Mouse (Mus musculus): ENCODE data around the gene Ebf1. TPM values are rescaled to one million over a fixed set of nuclear protein-coding genes. Genes with fewer than 3 reads are reported as not detected.

The Ebf1 gene
- polyA plus RNA-seq, 1 experiment = 26.6 TPM

DNA sequence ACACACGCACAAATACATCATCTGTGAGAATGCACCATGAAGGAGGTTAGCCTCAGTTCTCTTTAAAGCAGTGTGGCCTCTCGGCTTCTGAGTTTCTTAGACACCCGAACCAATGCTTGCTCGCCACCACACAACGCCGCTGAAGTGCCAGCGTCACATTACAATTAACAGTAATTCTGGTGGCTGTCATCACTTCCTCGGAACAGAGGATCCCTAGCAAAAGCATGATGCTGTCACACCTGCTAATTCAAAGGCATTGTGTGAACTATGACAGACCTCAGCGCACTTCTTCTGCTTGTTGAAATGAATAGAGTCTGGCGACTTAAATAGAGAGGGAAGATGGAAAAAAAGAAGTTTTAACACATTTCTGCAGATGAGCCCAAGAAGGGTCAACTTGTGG is 235.8 kb downstream of the Ebf1 start:
- Histone ChIP-seq H3K4me1 (ENCODE audit: control insufficient read depth, insufficient read depth, insufficient read length) (no peaks in the 10 kb centered on the region), H3K36me3 (ENCODE audit: control insufficient read depth, insufficient read depth, low read length) (no peaks in the 10 kb centered on the region), H3K27me3 (ENCODE audit: control insufficient read depth, insufficient read depth, low read length) (no peaks in the 10 kb centered on the region), H3K4me3 (ENCODE audit: extremely low read depth, insufficient read depth, insufficient read length) (no peak overlapping the region), H3K27ac (ENCODE audit: insufficient read depth, low read length) (no peak overlapping the region)
- DNase-seq (ENCODE audit: low read depth in 1 of 2, low spot score in 2 of 2) = no peak
- TF ChIP-seq CTCF (IDR thresholded peaks at IDR 0.05; ENCODE audit: extremely low read depth, insufficient read depth, insufficient read length, insufficient replicate concordance) (no peak), POLR2A (IDR thresholded peaks at IDR 0.05; ENCODE audit: low read depth, low read length) (no peak)
- 94% methylated on average over 10 of the region's 10 CpGs for WGBS

DNA sequence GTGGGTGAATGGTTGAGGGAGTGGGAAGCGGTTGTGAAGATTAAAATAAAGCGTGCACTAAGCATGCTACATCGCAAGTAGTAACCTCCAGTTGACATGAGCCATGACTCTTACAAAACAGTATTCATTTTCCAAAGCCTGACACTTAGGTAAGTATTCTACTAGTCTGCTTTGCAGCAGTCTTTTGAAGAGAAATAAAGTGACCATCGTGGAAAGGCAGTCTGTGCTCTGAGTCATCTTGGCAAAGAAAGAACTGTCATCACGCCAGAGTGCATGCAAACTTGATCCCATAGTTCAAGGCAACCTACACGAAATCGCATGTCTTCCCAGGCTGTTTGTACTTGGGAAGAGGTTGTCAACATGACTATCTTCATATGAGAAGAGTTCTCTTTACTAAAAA is 237.4 kb downstream of the Ebf1 start:
- H3K4me3 ChIP-seq (ENCODE audit: extremely low read depth, insufficient read depth, insufficient read length) = no peak overlapping the region
- H3K27ac ChIP-seq (ENCODE audit: insufficient read depth, low read length) = no peak overlapping the region

DNA sequence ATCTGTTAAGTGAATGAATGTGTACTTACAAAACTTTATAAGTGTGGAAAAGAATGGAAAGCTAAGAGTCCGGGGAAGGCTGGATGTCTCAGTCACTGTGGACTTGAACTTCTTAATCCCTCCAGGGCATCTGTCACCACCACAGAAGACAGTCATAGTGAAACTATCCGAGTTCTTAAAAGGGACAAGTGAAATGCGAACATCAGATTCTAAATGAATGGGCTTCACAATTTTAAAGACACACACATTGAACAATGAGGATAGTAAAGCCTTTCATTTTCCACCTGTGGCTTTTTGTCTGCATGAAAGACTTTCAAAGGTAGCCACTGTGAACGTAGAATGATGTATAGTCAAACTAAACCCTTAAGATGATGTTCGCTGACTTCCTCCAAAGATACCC is 244.0 kb downstream of the Ebf1 start:
- H3K27me3 ChIP-seq (ENCODE audit: control insufficient read depth, insufficient read depth, low read length) = no peaks in the 10 kb centered on the region
- DNase-seq (ENCODE audit: low read depth in 1 of 2, low spot score in 2 of 2) = no peak
- WGBS = 86% methylated on average over 5 of the region's 5 CpGs
- no peak overlapping the region for H3K4me3 ChIP-seq (ENCODE audit: extremely low read depth, insufficient read depth, insufficient read length)
- TF ChIP-seq POLR2A (IDR thresholded peaks at IDR 0.05; ENCODE audit: low read depth, low read length) (no peak), CTCF (IDR thresholded peaks at IDR 0.05; ENCODE audit: extremely low read depth, insufficient read depth, insufficient read length, insufficient replicate concordance) (no peak)
- no peak overlapping the region for H3K27ac ChIP-seq (ENCODE audit: insufficient read depth, low read length)
- H3K4me1 ChIP-seq (ENCODE audit: control insufficient read depth, insufficient read depth, insufficient read length) = no peaks in the 10 kb centered on the region
- H3K36me3 ChIP-seq (ENCODE audit: control insufficient read depth, insufficient read depth, low read length) = no peaks in the 10 kb centered on the region

More for the DNA sequence above, 237.4 kb downstream of the Ebf1 start:
- H3K36me3 ChIP-seq (ENCODE audit: control insufficient read depth, insufficient read depth, low read length) = no peaks in the 10 kb centered on the region
- DNase-seq (ENCODE audit: low read depth in 1 of 2, low spot score in 2 of 2) = no peak
- H3K27me3 ChIP-seq (ENCODE audit: control insufficient read depth, insufficient read depth, low read length) = no peaks in the 10 kb centered on the region
- no peaks in the 10 kb centered on the region for H3K4me1 ChIP-seq (ENCODE audit: control insufficient read depth, insufficient read depth, insufficient read length)
- 84% methylated on average over 7 of the region's 7 CpGs for WGBS
- TF ChIP-seq POLR2A (IDR thresholded peaks at IDR 0.05; ENCODE audit: low read depth, low read length) (no peak), CTCF (IDR thresholded peaks at IDR 0.05; ENCODE audit: extremely low read depth, insufficient read depth, insufficient read length, insufficient replicate concordance) (no peak)

GRCm38 (mm10) chr11:44863910-44864309 is 246.8 kb downstream of the Ebf1 start:
- Histone ChIP-seq H3K27ac (ENCODE audit: insufficient read depth, low read length) (no peak overlapping the region), H3K27me3 (ENCODE audit: control insufficient read depth, insufficient read depth, low read length) (no peaks in the 10 kb centered on the region), H3K4me3 (ENCODE audit: extremely low read depth, insufficient read depth, insufficient read length) (no peak overlapping the region), H3K36me3 (ENCODE audit: control insufficient read depth, insufficient read depth, low read length) (no peaks in the 10 kb centered on the region), H3K4me1 (ENCODE audit: control insufficient read depth, insufficient read depth, insufficient read length) (no peaks in the 10 kb centered on the region)
- TF ChIP-seq CTCF (IDR thresholded peaks at IDR 0.05; ENCODE audit: extremely low read depth, insufficient read depth, insufficient read length, insufficient replicate concordance) (no peak), POLR2A (IDR thresholded peaks at IDR 0.05; ENCODE audit: low read depth, low read length) (no peak)
- 88% methylated on average over 8 of the region's 8 CpGs for WGBS
- DNase-seq (ENCODE audit: low read depth in 1 of 2, low spot score in 2 of 2) = no peak

GRCm38 (mm10) chr11:44866476-44867149 is 249.5 kb downstream of the Ebf1 start:
- Histone ChIP-seq H3K4me3 (ENCODE audit: extremely low read depth, insufficient read depth, insufficient read length) (no peak overlapping the region), H3K4me1 (ENCODE audit: control insufficient read depth, insufficient read depth, insufficient read length) (peaks cover 2% of the 10 kb centered on the region; the same call in 1 of the 2 replicates), H3K36me3 (ENCODE audit: control insufficient read depth, insufficient read depth, low read length) (peaks cover 1% of the 10 kb centered on the region; the same call in 1 of the 2 replicates), H3K27me3 (ENCODE audit: control insufficient read depth, insufficient read depth, low read length) (no peaks in the 10 kb centered on the region), H3K27ac (ENCODE audit: insufficient read depth, low read length) (no peak overlapping the region)
- 89% methylated on average over 14 of the region's 14 CpGs for WGBS
- no peak for TF ChIP-seq POLR2A (IDR thresholded peaks at IDR 0.05; ENCODE audit: low read depth, low read length)
- TF ChIP-seq CTCF (IDR thresholded peaks at IDR 0.05; ENCODE audit: extremely low read depth, insufficient read depth, insufficient read length, insufficient replicate concordance) = no peak
- DNase-seq (ENCODE audit: low read depth in 1 of 2, low spot score in 2 of 2) = no peak

DNA sequence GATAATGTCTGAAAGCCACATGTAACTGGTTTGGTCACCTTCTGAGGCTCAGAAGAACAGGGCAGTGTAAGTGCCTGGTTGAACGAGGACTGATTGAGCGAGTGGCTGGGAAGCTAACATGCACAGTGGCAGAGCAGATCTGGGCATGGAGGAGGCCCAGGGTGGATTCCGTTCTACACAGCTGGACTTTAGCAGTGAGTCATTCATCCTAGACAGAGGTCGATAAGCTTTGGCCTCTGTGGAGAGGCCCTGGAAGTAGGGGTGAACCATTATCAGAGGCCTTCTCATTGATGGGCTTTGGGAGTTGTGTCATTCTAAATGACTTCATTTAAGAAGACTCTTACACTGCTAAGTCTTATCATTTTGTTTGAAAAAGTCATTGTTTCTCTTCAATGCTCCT is 250.3 kb downstream of the Ebf1 start:
- Histone ChIP-seq H3K4me3 (ENCODE audit: extremely low read depth, insufficient read depth, insufficient read length) (no peak overlapping the region), H3K27me3 (ENCODE audit: control insufficient read depth, insufficient read depth, low read length) (no peaks in the 10 kb centered on the region), H3K27ac (ENCODE audit: insufficient read depth, low read length) (no peak overlapping the region), H3K4me1 (ENCODE audit: control insufficient read depth, insufficient read depth, insufficient read length) (peaks cover 2% of the 10 kb centered on the region; the same call in 1 of the 2 replicates), H3K36me3 (ENCODE audit: control insufficient read depth, insufficient read depth, low read length) (peaks cover 3% of the 10 kb centered on the region; the same call in 1 of the 2 replicates)
- no peak for DNase-seq (ENCODE audit: low read depth in 1 of 2, low spot score in 2 of 2)
- WGBS = 95% methylated on average over 4 of the region's 4 CpGs
- TF ChIP-seq CTCF (IDR thresholded peaks at IDR 0.05; ENCODE audit: extremely low read depth, insufficient read depth, insufficient read length, insufficient replicate concordance) (no peak), POLR2A (IDR thresholded peaks at IDR 0.05; ENCODE audit: low read depth, low read length) (no peak)

DNA sequence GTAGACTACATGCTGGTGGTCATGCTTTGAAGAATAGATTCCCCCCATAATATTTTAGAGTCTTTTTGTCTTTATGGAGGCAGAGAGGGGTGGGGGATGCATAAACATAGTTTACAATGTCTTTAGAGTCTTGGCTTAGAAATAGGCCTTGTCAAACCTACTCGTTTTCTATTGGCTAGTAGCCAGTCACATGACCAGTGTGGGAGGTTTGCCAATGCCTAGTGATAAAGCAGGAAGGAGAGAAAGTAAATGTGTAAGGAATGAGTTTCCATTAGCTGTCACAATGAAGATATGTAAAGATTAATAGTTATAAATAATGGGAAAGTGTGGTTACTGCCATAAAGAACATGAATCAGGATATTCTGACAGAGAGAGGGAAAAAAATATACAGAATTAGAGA is 256.8 kb downstream of the Ebf1 start:
- no peak for TF ChIP-seq POLR2A (IDR thresholded peaks at IDR 0.05; ENCODE audit: low read depth, low read length)
- TF ChIP-seq CTCF (IDR thresholded peaks at IDR 0.05; ENCODE audit: extremely low read depth, insufficient read depth, insufficient read length, insufficient replicate concordance) = no peak
- WGBS = 72% methylated on average over 1 of the region's 1 CpGs

More for the DNA sequence above, 256.8 kb downstream of the Ebf1 start:
- DNase-seq (ENCODE audit: low read depth in 1 of 2, low spot score in 2 of 2) = no peak
- H3K36me3 ChIP-seq (ENCODE audit: control insufficient read depth, insufficient read depth, low read length) = peaks cover 3% of the 10 kb centered on the region; the same call in 1 of the 2 replicates
- no peaks in the 10 kb centered on the region for H3K27me3 ChIP-seq (ENCODE audit: control insufficient read depth, insufficient read depth, low read length)
- no peak overlapping the region for H3K27ac ChIP-seq (ENCODE audit: insufficient read depth, low read length)
- no peak overlapping the region for H3K4me3 ChIP-seq (ENCODE audit: extremely low read depth, insufficient read depth, insufficient read length)
- peaks cover 2% of the 10 kb centered on the region; the same call in 1 of the 2 replicates for H3K4me1 ChIP-seq (ENCODE audit: control insufficient read depth, insufficient read depth, insufficient read length)
